Mouse (Mus musculus) adrenal gland, adult (tissue): ENCODE results near the gene Ubald2.

Source experiments
- DNase-seq, 2 experiments: peaks; one replicate each; pipeline ENCODE4 v3.0.0; 2022 to 2023; ENCODE audit warnings: low spot score in 1 of 2; ENCODE audit not compliant: inconsistent age in 2 of 2

Ubald2 gene

GRCm38 (mm10) chr11:116432593-116433355 lies 1.1 kb upstream of the Ubald2 start:
- DNase-seq: no peak

GRCm38 (mm10) chr11:116434287-116434966 lies 533 bp downstream of the Ubald2 start:
- peak; percentile 71 to 88 for DNase-seq

GRCm38 (mm10) chr11:116434967-116435752 lies 1.3 kb downstream of the Ubald2 start:
- DNase-seq: no peak

GRCm38 (mm10) chr11:116435992-116436724 lies 2.3 kb downstream of the Ubald2 start:
- DNase-seq: peak in 1 of 2 experiments; percentile 49

GRCm38 (mm10) chr11:116436725-116437331 lies 2.9 kb downstream of the Ubald2 start:
- DNase-seq: peak; percentile 54 to 75

GRCm38 (mm10) chr11:116437541-116437940 lies 3.6 kb downstream of the Ubald2 start:
- DNase-seq: no peak

- DNase-seq: no peak
Measured at GRCm38 (mm10) chr11:116439269-116440240, 5.7 kb downstream of the Ubald2 start.

GRCm38 (mm10) chr11:116440408-116441068 lies 6.6 kb downstream of the Ubald2 start:
- no peak for DNase-seq

GRCm38 (mm10) chr11:116442129-116442866 lies 8.4 kb downstream of the Ubald2 start:
- DNase-seq: peak in 1 of 2 experiments; percentile 70

- no peak for DNase-seq
Measured at GRCm38 (mm10) chr11:116442867-116443177, 8.9 kb downstream of the Ubald2 start.

- DNase-seq: peak in 1 of 2 experiments; percentile 71
Measured at GRCm38 (mm10) chr11:116443311-116443710, 9.4 kb downstream of the Ubald2 start.

- DNase-seq: peak in 1 of 2 experiments; percentile 60
Measured at GRCm38 (mm10) chr11:116443935-116444334, 10.0 kb downstream of the Ubald2 start.

- DNase-seq: peak; percentile 87 to 97
Measured at GRCm38 (mm10) chr11:116445596-116446307, 11.9 kb downstream of the Ubald2 start.

GRCm38 (mm10) chr11:116446308-116446887 lies 12.5 kb downstream of the Ubald2 start:
- no peak for DNase-seq

- no peak for DNase-seq
Measured at GRCm38 (mm10) chr11:116447822-116448221, 13.9 kb downstream of the Ubald2 start.

- DNase-seq: no peak
Measured at GRCm38 (mm10) chr11:116449341-116449740, 15.4 kb downstream of the Ubald2 start.

- DNase-seq: no peak
Measured at GRCm38 (mm10) chr11:116453889-116454288, 20.0 kb downstream of the Ubald2 start.
